Mouse (Mus musculus): Measurements from ENCODE around the gene Slc9a2. TPM values are rescaled to one million over a fixed set of nuclear protein-coding genes. Genes with fewer than 3 reads are reported as not detected.
"Not testable (repeated sequence)": the region's sequence is repeated elsewhere in the genome, so short reads cannot be mapped to it uniquely, and the experiment has no call there.

The Slc9a2 gene
- polyA plus RNA-seq, 1 experiment from 2014 or later, result 1.0 TPM

- no peak for ATAC-seq (ENCODE audit: insufficient number of reproducible peaks, low FRiP score, low TSS enrichment, low read depth)
Measured at GRCm38 (mm10) chr1:40726051-40726450, 45.7 kb downstream of the Slc9a2 start.

GRCm38 (mm10) chr1:40727404-40727803 lies 47.0 kb downstream of the Slc9a2 start:
- ATAC-seq (ENCODE audit: insufficient number of reproducible peaks, low FRiP score, low TSS enrichment, low read depth), result no peak
- Histone ChIP-seq H3K9ac (no peak overlapping the region), H3K4me3 (replicated peaks) (no peak overlapping the region), H3K27ac (replicated peaks) (no peak overlapping the region), H3K9me3 (replicated peaks) (no peaks in the 10 kb centered on the region), H3K27me3 (no peaks in the 10 kb centered on the region), H3K4me2 (replicated peaks) (no peak overlapping the region), H3K4me1 (no peaks in the 10 kb centered on the region), H3K36me3 (no peaks in the 10 kb centered on the region)
- WGBS, result 74% methylated on average over 7 of the region's 7 CpGs

More at GRCm38 (mm10) chr1:40726051-40726450, 45.7 kb downstream of the Slc9a2 start:
- H3K4me1 ChIP-seq, result no peaks in the 10 kb centered on the region
- H3K27me3 ChIP-seq, result no peaks in the 10 kb centered on the region
- H3K4me2 ChIP-seq (replicated peaks), result no peak overlapping the region
- no peaks in the 10 kb centered on the region for H3K9me3 ChIP-seq (replicated peaks)
- no peak overlapping the region for H3K9ac ChIP-seq
- H3K27ac ChIP-seq (replicated peaks), result no peak overlapping the region
- H3K36me3 ChIP-seq, result no peaks in the 10 kb centered on the region
- no peak overlapping the region for H3K4me3 ChIP-seq (replicated peaks)
- WGBS, result 84% methylated on average over 10 of the region's 10 CpGs

GRCm38 (mm10) chr1:40728636-40729035 lies 48.3 kb downstream of the Slc9a2 start:
- Histone ChIP-seq H3K4me1 (no peaks in the 10 kb centered on the region), H3K36me3 (no peaks in the 10 kb centered on the region), H3K27me3 (no peaks in the 10 kb centered on the region), H3K4me3 (replicated peaks) (no peak overlapping the region), H3K4me2 (replicated peaks) (no peak overlapping the region), H3K9me3 (replicated peaks) (no peaks in the 10 kb centered on the region), H3K9ac (no peak overlapping the region), H3K27ac (replicated peaks) (no peak overlapping the region)
- no peak for ATAC-seq (ENCODE audit: insufficient number of reproducible peaks, low FRiP score, low TSS enrichment, low read depth)
- WGBS, result 90% methylated on average over 1 of the region's 1 CpGs

- Histone ChIP-seq H3K4me3 (replicated peaks) (no peak overlapping the region), H3K27me3 (no peaks in the 10 kb centered on the region), H3K9me3 (replicated peaks) (no peaks in the 10 kb centered on the region), H3K36me3 (no peaks in the 10 kb centered on the region), H3K9ac (no peak overlapping the region), H3K4me1 (no peaks in the 10 kb centered on the region), H3K27ac (replicated peaks) (no peak overlapping the region), H3K4me2 (replicated peaks) (no peak overlapping the region)
- 89% methylated on average over 8 of the region's 8 CpGs for WGBS
- no peak for ATAC-seq (ENCODE audit: insufficient number of reproducible peaks, low FRiP score, low TSS enrichment, low read depth)
Measured at GRCm38 (mm10) chr1:40737671-40738070, 57.3 kb downstream of the Slc9a2 start.

- H3K36me3 ChIP-seq; H3K9ac ChIP-seq; ATAC-seq (ENCODE audit: insufficient number of reproducible peaks, low FRiP score, low TSS enrichment, low read depth); H3K4me3 ChIP-seq (replicated peaks); H3K27ac ChIP-seq (replicated peaks); H3K27me3 ChIP-seq; H3K9me3 ChIP-seq (replicated peaks); H3K4me2 ChIP-seq (replicated peaks); H3K4me1 ChIP-seq: not testable (repeated sequence)
- 95% methylated on average over 9 of the region's 9 CpGs for WGBS
Measured at GRCm38 (mm10) chr1:40738246-40738645, 57.9 kb downstream of the Slc9a2 start.

- WGBS, result 70% methylated on average over 2 of the region's 2 CpGs
- no peak overlapping the region for H3K9ac ChIP-seq
- no peak overlapping the region for H3K4me2 ChIP-seq (replicated peaks)
- H3K27me3 ChIP-seq, result no peaks in the 10 kb centered on the region
- no peak overlapping the region for H3K27ac ChIP-seq (replicated peaks)
- H3K4me1 ChIP-seq, result no peaks in the 10 kb centered on the region
- H3K36me3 ChIP-seq, result no peaks in the 10 kb centered on the region
- no peak overlapping the region for H3K4me3 ChIP-seq (replicated peaks)
- no peak for ATAC-seq (ENCODE audit: insufficient number of reproducible peaks, low FRiP score, low TSS enrichment, low read depth)
- H3K9me3 ChIP-seq (replicated peaks), result no peaks in the 10 kb centered on the region
Measured at GRCm38 (mm10) chr1:40740739-40741138, 60.4 kb downstream of the Slc9a2 start.

- Histone ChIP-seq H3K9me3 (replicated peaks) (no peaks in the 10 kb centered on the region), H3K27ac (replicated peaks) (no peak overlapping the region), H3K4me2 (replicated peaks) (no peak overlapping the region), H3K36me3 (no peaks in the 10 kb centered on the region), H3K4me3 (replicated peaks) (no peak overlapping the region), H3K27me3 (no peaks in the 10 kb centered on the region), H3K9ac (no peak overlapping the region), H3K4me1 (no peaks in the 10 kb centered on the region)
- whole genome bisulfite sequencing, result 60% methylated on average over 5 of the region's 5 CpGs
- ATAC-seq (ENCODE audit: insufficient number of reproducible peaks, low FRiP score, low TSS enrichment, low read depth), result no peak
Measured at GRCm38 (mm10) chr1:40746089-40746488, 65.7 kb downstream of the Slc9a2 start.

- Histone ChIP-seq H3K4me2 (replicated peaks) (no peak overlapping the region), H3K9ac (no peak overlapping the region), H3K27ac (replicated peaks) (no peak overlapping the region), H3K4me1 (no peaks in the 10 kb centered on the region), H3K36me3 (no peaks in the 10 kb centered on the region), H3K27me3 (no peaks in the 10 kb centered on the region), H3K9me3 (replicated peaks) (no peaks in the 10 kb centered on the region), H3K4me3 (replicated peaks) (no peak overlapping the region)
- no peak for ATAC-seq (ENCODE audit: insufficient number of reproducible peaks, low FRiP score, low TSS enrichment, low read depth)
- WGBS, result 69% methylated on average over 6 of the region's 6 CpGs
Measured at GRCm38 (mm10) chr1:40759751-40760445, 79.5 kb downstream of the Slc9a2 start.

GRCm38 (mm10) chr1:40764042-40764441 lies 83.7 kb downstream of the Slc9a2 start:
- Histone ChIP-seq H3K9ac (no peak overlapping the region), H3K36me3 (no peaks in the 10 kb centered on the region), H3K27ac (replicated peaks) (no peak overlapping the region), H3K4me2 (replicated peaks) (no peak overlapping the region), H3K9me3 (replicated peaks) (no peaks in the 10 kb centered on the region), H3K4me3 (replicated peaks) (no peak overlapping the region), H3K4me1 (no peaks in the 10 kb centered on the region), H3K27me3 (no peaks in the 10 kb centered on the region)
- no peak for ATAC-seq (ENCODE audit: insufficient number of reproducible peaks, low FRiP score, low TSS enrichment, low read depth)
- 95% methylated on average over 1 of the region's 1 CpGs for WGBS

- 90% methylated on average over 15 of the region's 15 CpGs for WGBS
- H3K4me1 ChIP-seq, result no peaks in the 10 kb centered on the region
- no peak overlapping the region for H3K27ac ChIP-seq (replicated peaks)
- no peaks in the 10 kb centered on the region for H3K27me3 ChIP-seq
- no peak overlapping the region for H3K9ac ChIP-seq
- H3K4me3 ChIP-seq (replicated peaks), result no peak overlapping the region
- no peak overlapping the region for H3K4me2 ChIP-seq (replicated peaks)
- no peaks in the 10 kb centered on the region for H3K36me3 ChIP-seq
- ATAC-seq (ENCODE audit: insufficient number of reproducible peaks, low FRiP score, low TSS enrichment, low read depth), result no peak
- H3K9me3 ChIP-seq (replicated peaks), result no peaks in the 10 kb centered on the region
Measured at GRCm38 (mm10) chr1:40764701-40765275, 84.4 kb downstream of the Slc9a2 start.

GRCm38 (mm10) chr1:40765521-40765920 lies 85.1 kb downstream of the Slc9a2 start:
- ATAC-seq (ENCODE audit: insufficient number of reproducible peaks, low FRiP score, low TSS enrichment, low read depth), result no peak
- no peak overlapping the region for H3K9ac ChIP-seq

GRCm38 (mm10) chr1:40767588-40767987 lies 87.2 kb downstream of the Slc9a2 start:
- WGBS, result 90% methylated on average over 18 of the region's 18 CpGs
- Histone ChIP-seq H3K9ac (no peak overlapping the region), H3K4me2 (replicated peaks) (no peak overlapping the region), H3K27me3 (no peaks in the 10 kb centered on the region), H3K9me3 (replicated peaks) (no peaks in the 10 kb centered on the region), H3K4me1 (no peaks in the 10 kb centered on the region), H3K27ac (replicated peaks) (no peak overlapping the region), H3K4me3 (replicated peaks) (no peak overlapping the region), H3K36me3 (no peaks in the 10 kb centered on the region)
- ATAC-seq (ENCODE audit: insufficient number of reproducible peaks, low FRiP score, low TSS enrichment, low read depth), result no peak

More at GRCm38 (mm10) chr1:40765521-40765920, 85.1 kb downstream of the Slc9a2 start:
- no peaks in the 10 kb centered on the region for H3K27me3 ChIP-seq
- no peaks in the 10 kb centered on the region for H3K4me1 ChIP-seq
- no peaks in the 10 kb centered on the region for H3K36me3 ChIP-seq
- H3K27ac ChIP-seq (replicated peaks), result no peak overlapping the region
- H3K4me3 ChIP-seq (replicated peaks), result no peak overlapping the region
- WGBS, result 86% methylated on average over 12 of the region's 12 CpGs
- no peak overlapping the region for H3K4me2 ChIP-seq (replicated peaks)
- H3K9me3 ChIP-seq (replicated peaks), result no peaks in the 10 kb centered on the region
